Mouse (Mus musculus): ENCODE measurements around the gene Lonp1.
A peak's percentile ranks its signal among the peaks of the same experiment; 100 is the strongest.

Lonp1 gene

GRCm38 (mm10) chr17:56593527-56594271, 33.0 kb downstream of the Lonp1 start:
- no peak for DNase-seq (ENCODE audit: extremely low read depth, insufficient read length, low spot score)

GRCm38 (mm10) chr17:56592553-56592952, 34.1 kb downstream of the Lonp1 start:
- DNase-seq (ENCODE audit: extremely low read depth, insufficient read length, low spot score), result no peak

GRCm38 (mm10) chr17:56588921-56589320, 37.8 kb downstream of the Lonp1 start:
- DNase-seq (ENCODE audit: extremely low read depth, insufficient read length, low spot score), result no peak

GRCm38 (mm10) chr17:56587773-56588172, 38.9 kb downstream of the Lonp1 start:
- no peak for DNase-seq (ENCODE audit: extremely low read depth, insufficient read length, low spot score)

GRCm38 (mm10) chr17:56585171-56585821, 41.4 kb downstream of the Lonp1 start:
- DNase-seq (ENCODE audit: extremely low read depth, insufficient read length, low spot score), result no peak

GRCm38 (mm10) chr17:56584257-56585130, 42.2 kb downstream of the Lonp1 start, which contains the start of the genes Safb2 and Safb:
TSS of gene Safb2 (minus strand) at chr17:56584585.
TSS of gene Safb (plus strand) at chr17:56584825.
- DNase-seq (ENCODE audit: extremely low read depth, insufficient read length, low spot score), result peak; percentile 100

GRCm38 (mm10) chr17:56583611-56584256, 43.0 kb downstream of the Lonp1 start:
- DNase-seq (ENCODE audit: extremely low read depth, insufficient read length, low spot score), result no peak

- DNase-seq (ENCODE audit: extremely low read depth, insufficient read length, low spot score), result no peak
These were observed 43.6 kb downstream of the Lonp1 start for GRCm38 (mm10) chr17:56583071-56583470.

- DNase-seq (ENCODE audit: extremely low read depth, insufficient read length, low spot score), result no peak
These were observed 53.7 kb downstream of the Lonp1 start for GRCm38 (mm10) chr17:56572939-56573338.

GRCm38 (mm10) chr17:56572154-56572553, 54.5 kb downstream of the Lonp1 start:
- no peak for DNase-seq (ENCODE audit: extremely low read depth, insufficient read length, low spot score)

- DNase-seq (ENCODE audit: extremely low read depth, insufficient read length, low spot score), result no peak
These were observed 56.4 kb downstream of the Lonp1 start for GRCm38 (mm10) chr17:56570287-56570686.

GRCm38 (mm10) chr17:56567370-56567769, 59.3 kb downstream of the Lonp1 start:
- no peak for DNase-seq (ENCODE audit: extremely low read depth, insufficient read length, low spot score)

- DNase-seq (ENCODE audit: extremely low read depth, insufficient read length, low spot score), result no peak
These were observed 59.8 kb downstream of the Lonp1 start for GRCm38 (mm10) chr17:56566918-56567317.

- DNase-seq (ENCODE audit: extremely low read depth, insufficient read length, low spot score), result no peak
These were observed 60.4 kb downstream of the Lonp1 start for GRCm38 (mm10) chr17:56566293-56566692.

Measured in 3134 (cell line).